Mouse (Mus musculus) CH12.LX (cell line): ENCODE results near the gene Mrnip. TPM values are rescaled to one million over a fixed set of nuclear protein-coding genes. Genes with fewer than 3 reads are reported as not detected.

Experiments
- DNase-seq: peaks from one replicate; pipeline ENCODE4 v3.0.0-alpha.2; 2013; ENCODE audit errors: extremely low read depth
- H3K27ac ChIP-seq: 2 replicates; pipeline ENCODE4 v1.5.1; 2012; ENCODE audit warnings: low read depth, mild to moderate bottlenecking, control low read depth, moderate library complexity; ENCODE audit not compliant: insufficient read depth
- H3K27me3 ChIP-seq: replicated peaks from 2 replicates; pipeline ENCODE3; 2012; ENCODE audit warnings: inconsistent platforms
- H3K36me3 ChIP-seq, 2 experiments: replicated peaks in 1 of 2; 2 replicates each; pipeline versions ENCODE3 to v1.6.1; 2012; ENCODE audit warnings: inconsistent platforms in 1 of 2, low read length in 1 of 2, mild to moderate bottlenecking in 1 of 2, mixed read lengths in 1 of 2, moderate library complexity in 1 of 2; ENCODE audit not compliant: control insufficient read depth in 1 of 2, insufficient read depth in 1 of 2
- H3K4me1 ChIP-seq, 2 experiments: 2 replicates each; pipeline ENCODE4 v1.6.1; 2012; ENCODE audit warnings: inconsistent platforms in 1 of 2, moderate library complexity in 1 of 2; ENCODE audit not compliant: insufficient read depth in 2 of 2, control insufficient read depth in 1 of 2
- H3K4me2 ChIP-seq: 2 replicates; pipeline ENCODE4 v1.6.1; 2012; ENCODE audit warnings: low read depth, mild to moderate bottlenecking, control low read depth; ENCODE audit not compliant: poor library complexity, insufficient read depth, severe bottlenecking
- H3K4me3 ChIP-seq, 3 experiments: fragments of 150-350 bp in 1 of 3; sonication (generic) in 1 of 3; replicated peaks in 1 of 3; 2 replicates each; pipeline versions ENCODE3 to v1.5.1; 2011 to 2012; ENCODE audit warnings: low read depth in 2 of 3, low read length in 2 of 3, mild to moderate bottlenecking in 2 of 3, moderate library complexity in 2 of 3, control low read depth in 1 of 3, improper control_type of control experiment in 1 of 3, inconsistent platforms in 1 of 3, mixed read lengths in 1 of 3; ENCODE audit not compliant: poor library complexity in 1 of 3
- H3K79me2 ChIP-seq: replicated peaks from 2 replicates; pipeline ENCODE4 v1.6.1; 2012; ENCODE audit warnings: mild to moderate bottlenecking, moderate library complexity; ENCODE audit not compliant: control insufficient read depth, poor library complexity, insufficient read depth, severe bottlenecking; ENCODE audit errors: extremely low read depth
- H3K9ac ChIP-seq: 2 replicates; pipeline ENCODE4 v1.6.1; 2012; ENCODE audit warnings: low read depth, mild to moderate bottlenecking, control low read depth, moderate library complexity; ENCODE audit not compliant: insufficient read depth
- H3K9me3 ChIP-seq: replicated peaks from 2 replicates; pipeline ENCODE3; 2012; ENCODE audit warnings: low read length, inconsistent platforms, mixed read lengths
- CHD1 ChIP-seq: IDR thresholded peaks from 2 replicates; pipeline ENCODE4 v1.6.1; 2012; ENCODE audit warnings: low read depth, low read length, improper control_type of control experiment, inconsistent platforms
- E2F4 ChIP-seq: IDR thresholded peaks from 2 replicates; pipeline ENCODE4 v1.6.1; 2011; ENCODE audit warnings: low read depth, low read length, improper control_type of control experiment; ENCODE audit not compliant: insufficient replicate concordance
- ELF1 ChIP-seq: IDR thresholded peaks from 2 replicates; pipeline ENCODE4 v1.6.1; 2014; ENCODE audit warnings: low read depth, mild to moderate bottlenecking, inconsistent platforms, low read length, improper control_type of control experiment
- IRF4 ChIP-seq: IDR thresholded peaks from 2 replicates; pipeline ENCODE4 v1.6.1; 2014; ENCODE audit warnings: low read depth, mild to moderate bottlenecking, inconsistent platforms, low read length, improper control_type of control experiment
- JUN ChIP-seq: IDR thresholded peaks from 2 replicates; pipeline ENCODE4 v1.6.1; 2011; ENCODE audit warnings: low read depth, mild to moderate bottlenecking, low read length, improper control_type of control experiment, moderate library complexity; ENCODE audit not compliant: insufficient read depth
- MAFK ChIP-seq: IDR thresholded peaks from 2 replicates; pipeline ENCODE4 v1.6.1; 2011; ENCODE audit warnings: low read length, improper control_type of control experiment; ENCODE audit not compliant: insufficient replicate concordance
- MEF2A ChIP-seq: IDR thresholded peaks from 2 replicates; pipeline ENCODE4 v1.6.1; 2014; ENCODE audit warnings: low read depth, mild to moderate bottlenecking, inconsistent platforms, low read length, improper control_type of control experiment, borderline replicate concordance
- MYC ChIP-seq: IDR thresholded peaks from 2 replicates; pipeline ENCODE4 v1.6.1; 2011; ENCODE audit warnings: low read depth, mild to moderate bottlenecking, improper control_type of control experiment, low read length
- POLR2A ChIP-seq: IDR thresholded peaks from 2 replicates; pipeline ENCODE4 v1.6.1; 2011; ENCODE audit warnings: low read depth, mild to moderate bottlenecking, improper control_type of control experiment, low read length
- POLR2AphosphoS2 ChIP-seq: IDR thresholded peaks from 2 replicates; pipeline ENCODE4 v1.6.1; 2011; ENCODE audit warnings: low read depth, low read length, improper control_type of control experiment
- SIN3A ChIP-seq: IDR thresholded peaks from 2 replicates; pipeline ENCODE4 v1.6.1; 2012; ENCODE audit warnings: low read length, improper control_type of control experiment, inconsistent platforms
- TBP ChIP-seq: conservative IDR thresholded peaks from 2 replicates; pipeline ENCODE4 v1.6.1; 2011; ENCODE audit warnings: low read depth, low read length, improper control_type of control experiment
- ZKSCAN1 ChIP-seq: IDR thresholded peaks from 2 replicates; pipeline ENCODE4 v1.6.1; 2012; ENCODE audit warnings: low read depth, inconsistent platforms, low read length, improper control_type of control experiment, borderline replicate concordance
- ZMIZ1 ChIP-seq: IDR thresholded peaks from 2 replicates; pipeline ENCODE4 v1.6.1; 2012; ENCODE audit warnings: low read depth, mild to moderate bottlenecking, inconsistent platforms, low read length, improper control_type of control experiment
- dilution Hi-C: fragments of 300-500 bp; cut with MboI; formaldehyde crosslinking; loops from 2 replicates; pipeline ENCODE4 v1.14.3; 2020; ENCODE audit warnings: low sequenced_read_pairs; ENCODE audit not compliant: extremely low pct_unique_long_range_greater_than_20kb, extremely low pct_ligation_motif_present
- in situ Hi-C: fragments of 300-500 bp; cut with MboI; formaldehyde crosslinking; loops from 3 replicates; pipeline ENCODE4 v1.14.3; 2019; ENCODE audit warnings: low sequenced_read_pairs, low pct_ligation_motif_present, low pct_unique_long_range_greater_than_20kb, mixed read lengths
- polyA plus RNA-seq: library from polyadenylated mRNA; unstranded; fragments of >175 nt; gene quantifications from 2 replicates; pipeline ENCODE4 v1.2.1, GENCODE M21; 2012; ENCODE audit warnings: low read depth; ENCODE audit not compliant: insufficient read length
- total RNA-seq, 2 experiments: library from RNA; depleted of rRNA; stranded (reverse); fragments of 300-350 nt in 1 of 2; fragments of >200 nt in 1 of 2; gene quantifications; 2 replicates each; pipeline ENCODE4 v1.2.3; 2012 to 2014

Mrnip gene
- total and polyA plus RNA-seq, 3 experiments: 22.5 to 36.7 (median 29.7) TPM

DNA sequence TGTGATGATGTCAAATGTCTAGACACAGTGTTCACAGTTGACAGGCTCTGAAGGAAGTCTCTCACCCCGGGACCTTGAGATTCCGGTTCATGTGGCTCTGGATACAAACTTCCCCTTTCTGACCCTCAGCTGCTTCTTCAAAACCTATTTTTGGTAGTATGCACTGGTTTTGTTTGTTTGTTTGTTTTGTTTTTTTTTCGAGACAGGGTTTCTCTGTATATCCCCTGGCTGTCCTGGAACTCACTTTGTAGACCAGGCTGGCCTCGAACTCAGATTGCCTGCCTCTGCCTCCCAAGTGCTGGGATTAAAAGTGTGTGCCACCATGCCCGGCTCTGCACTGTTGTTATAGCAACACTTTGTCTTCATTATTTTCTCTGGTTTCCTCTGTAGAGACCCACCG lies 69.7 kb downstream of the Mrnip start:
- H3K9me3 ChIP-seq: no peaks in the 10 kb centered on the region
- H3K9ac ChIP-seq: no peak overlapping the region
- no peaks in the 10 kb centered on the region for H3K79me2 ChIP-seq
- no peak overlapping the region for H3K27ac ChIP-seq
- H3K4me1 ChIP-seq: peaks cover 0 to 6% of the 10 kb centered on the region in 2 experiments; a peak in 1 of 4 replicates
- H3K4me3 ChIP-seq: no peak overlapping the region
- in situ Hi-C loops (no loop called here), dilution Hi-C loops (no loop called here)
- no peak overlapping the region for H3K4me2 ChIP-seq
- H3K36me3 ChIP-seq: no peaks in the 10 kb centered on the region
- no peak for DNase-seq
- H3K27me3 ChIP-seq: no peaks in the 10 kb centered on the region
- TF ChIP-seq POLR2AphosphoS2: no peak
- no peak for TF ChIP-seq IRF4

GRCm38 (mm10) chr11:50245269-50245668 lies 71.0 kb downstream of the Mrnip start:
- in situ Hi-C loops (no loop called here), dilution Hi-C loops (no loop called here)
- Histone ChIP-seq H3K79me2 (no peaks in the 10 kb centered on the region), H3K36me3 (no peaks in the 10 kb centered on the region), H3K9me3 (no peaks in the 10 kb centered on the region), H3K4me2 (no peak overlapping the region), H3K9ac (no peak overlapping the region), H3K27ac (no peak overlapping the region), H3K27me3 (no peaks in the 10 kb centered on the region), H3K4me1 (peaks cover 0 to 3% of the 10 kb centered on the region in 2 experiments; a peak in 1 of 4 replicates), H3K4me3 (no peak overlapping the region)
- TF ChIP-seq ZKSCAN1 (no peak), MEF2A (no peak), JUN (no peak), POLR2AphosphoS2 (no peak), POLR2A (no peak), CHD1 (no peak), MAFK (no peak), ELF1 (no peak), E2F4 (no peak)
- DNase-seq: no peak

DNA sequence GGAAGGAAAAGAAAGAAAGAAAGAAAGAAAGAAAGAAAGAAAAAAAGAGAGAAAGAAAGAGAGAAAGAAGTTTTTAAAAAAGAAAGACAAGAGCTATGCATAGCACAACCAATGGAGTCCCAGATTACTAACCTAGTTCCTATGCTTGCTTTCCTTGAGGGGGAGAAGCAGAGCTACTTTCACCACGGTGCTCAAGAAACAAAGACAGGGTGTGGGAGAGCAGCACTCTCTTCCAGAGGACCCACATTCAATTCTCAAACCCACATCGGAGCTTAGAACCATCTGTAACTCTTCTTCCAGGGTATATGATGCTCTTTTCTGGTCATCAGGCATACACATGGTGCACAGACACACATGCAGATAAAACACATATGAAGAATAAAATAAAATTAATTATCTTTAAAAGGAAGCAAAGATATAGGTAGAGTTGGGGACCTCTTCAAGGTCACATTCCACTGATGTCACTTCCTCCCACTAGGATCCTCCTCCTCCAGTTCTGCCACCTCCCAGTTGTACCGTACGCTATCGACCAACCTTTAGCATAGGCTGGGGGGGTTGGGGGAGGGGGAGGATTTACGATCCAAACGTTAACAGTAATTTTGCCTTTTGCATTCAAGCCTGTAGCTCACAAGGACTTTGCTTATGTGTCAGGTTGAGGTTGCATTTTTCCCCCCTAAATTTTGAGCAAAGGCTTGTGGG lies 74.4 kb downstream of the Mrnip start:
- dilution Hi-C loops: no loop called here

More for the DNA sequence above, 74.4 kb downstream of the Mrnip start:
- in situ Hi-C loops: no loop called here
- no peaks in the 10 kb centered on the region for H3K36me3 ChIP-seq
- DNase-seq: no peak
- no peak overlapping the region for H3K27ac ChIP-seq
- peaks cover 14 to 19% of the 10 kb centered on the region in 2 experiments for H3K4me1 ChIP-seq
- H3K9ac ChIP-seq: no peak overlapping the region
- no peak overlapping the region for H3K4me2 ChIP-seq
- no peak overlapping the region for H3K4me3 ChIP-seq
- no peaks in the 10 kb centered on the region for H3K27me3 ChIP-seq
- H3K9me3 ChIP-seq: no peaks in the 10 kb centered on the region
- no peak for TF ChIP-seq TBP
- TF ChIP-seq ZMIZ1: no peak
- TF ChIP-seq JUN: no peak
- TF ChIP-seq SIN3A: no peak
- TF ChIP-seq MYC: no peak
- no peaks in the 10 kb centered on the region for H3K79me2 ChIP-seq

Other genes starting within 250 kb of the Mrnip start
- gene Rnf130, start 149.1 kb upstream of the Mrnip start, total RNA-seq (2012; rRNA removed): not detected in 2 replicates
- not detected in 2 replicates for gene Rnf130, start 149.1 kb upstream of the Mrnip start, total RNA-seq (2014; rRNA removed)
- gene Rnf130, start 149.1 kb upstream of the Mrnip start, polyA plus RNA-seq: not detected in 2 replicates
- 23.1 and 27.9 TPM in 2 replicates for gene Tbc1d9b, start 43.0 kb upstream of the Mrnip start, total RNA-seq (2012; rRNA removed)
- gene Tbc1d9b, start 43.0 kb upstream of the Mrnip start, total RNA-seq (2014; rRNA removed): 12.8 and 14.1 TPM in 2 replicates
- 26.7 and 28.6 TPM in 2 replicates for gene Tbc1d9b, start 43.0 kb upstream of the Mrnip start, polyA plus RNA-seq
- gene Sqstm1, start 36.4 kb downstream of the Mrnip start, total RNA-seq (2012; rRNA removed): 311 and 456 TPM in 2 replicates
- 198 and 202 TPM in 2 replicates for gene Sqstm1, start 36.4 kb downstream of the Mrnip start, total RNA-seq (2014; rRNA removed)
- 579 and 599 TPM in 2 replicates for gene Sqstm1, start 36.4 kb downstream of the Mrnip start, polyA plus RNA-seq
- 12.8 and 16.2 TPM in 2 replicates for gene Mgat4b, start 36.4 kb downstream of the Mrnip start, total RNA-seq (2012; rRNA removed)
- gene Mgat4b, start 36.4 kb downstream of the Mrnip start, total RNA-seq (2014; rRNA removed): 4.2 and 4.6 TPM in 2 replicates
- gene Mgat4b, start 36.4 kb downstream of the Mrnip start, polyA plus RNA-seq: 27.2 and 27.4 TPM in 2 replicates
- gene Ltc4s, start 64.2 kb downstream of the Mrnip start, total RNA-seq (2012; rRNA removed): 1.1 and 1.4 TPM in 2 replicates
- 0.47 TPM in 1 of 2 replicates, not detected in the other for gene Ltc4s, start 64.2 kb downstream of the Mrnip start, total RNA-seq (2014; rRNA removed)
- 2.0 and 3.1 TPM in 2 replicates for gene Ltc4s, start 64.2 kb downstream of the Mrnip start, polyA plus RNA-seq
- gene Maml1, start 117.9 kb downstream of the Mrnip start, total RNA-seq (2012; rRNA removed): 4.3 and 5.4 TPM in 2 replicates
- gene Maml1, start 117.9 kb downstream of the Mrnip start, total RNA-seq (2014; rRNA removed): 1.3 and 2.2 TPM in 2 replicates
- 8.4 and 9.7 TPM in 2 replicates for gene Maml1, start 117.9 kb downstream of the Mrnip start, polyA plus RNA-seq
- gene Canx, start 151.2 kb downstream of the Mrnip start, total RNA-seq (2012; rRNA removed): 575 and 628 TPM in 2 replicates
- 627 and 662 TPM in 2 replicates for gene Canx, start 151.2 kb downstream of the Mrnip start, total RNA-seq (2014; rRNA removed)
- gene Canx, start 151.2 kb downstream of the Mrnip start, polyA plus RNA-seq: 607 and 650 TPM in 2 replicates
- not detected in 2 replicates for gene Cby3, start 180.0 kb downstream of the Mrnip start, total RNA-seq (2012; rRNA removed)
- gene Cby3, start 180.0 kb downstream of the Mrnip start, total RNA-seq (2014; rRNA removed): not detected in 2 replicates
- gene Cby3, start 180.0 kb downstream of the Mrnip start, polyA plus RNA-seq: not detected in 2 replicates
- gene Hnrnph1, start 202.5 kb downstream of the Mrnip start, total RNA-seq (2012; rRNA removed): 239 and 320 TPM in 2 replicates
- 428 and 524 TPM in 2 replicates for gene Hnrnph1, start 202.5 kb downstream of the Mrnip start, total RNA-seq (2014; rRNA removed)
- gene Hnrnph1, start 202.5 kb downstream of the Mrnip start, polyA plus RNA-seq: 829 and 841 TPM in 2 replicates